Mouse (Mus musculus) lung, postnatal 25 days (tissue): ENCODE measurements around the gene Frmd8.
A peak's percentile ranks its signal among the peaks of the same experiment; 100 is the strongest.

Source experiments
- DNase-seq: peaks from one replicate; pipeline ENCODE4 v3.0.0; 2022; ENCODE audit warnings: low spot score

The Frmd8 gene

GRCm38 (mm10) chr19:5874969-5875480 is at the start of gene Frmd8:
TSS of gene Frmd8 (minus strand) at chr19:5875274.
- DNase-seq: peak; percentile 96

- peak; percentile 97 for DNase-seq
Measured at GRCm38 (mm10) chr19:5924713-5925093, 49.6 kb upstream of the Frmd8 start, which contains the start of gene Cdc42ep2. TSS of gene Cdc42ep2 (minus strand) at chr19:5924816.

GRCm38 (mm10) chr19:5923990-5924712 is 49.1 kb upstream of the Frmd8 start:
- DNase-seq: peak; percentile 91

- no peak for DNase-seq
Measured at GRCm38 (mm10) chr19:5922963-5923362, 47.9 kb upstream of the Frmd8 start.

- DNase-seq: no peak
Measured at GRCm38 (mm10) chr19:5922119-5922942, 47.3 kb upstream of the Frmd8 start.

- no peak for DNase-seq
Measured at GRCm38 (mm10) chr19:5921715-5922114, 46.6 kb upstream of the Frmd8 start.

- no peak for DNase-seq
Measured at GRCm38 (mm10) chr19:5913007-5913719, 38.1 kb upstream of the Frmd8 start, which contains the start of gene Dpf2. TSS of gene Dpf2 (minus strand) at chr19:5913010.

- peak; percentile 99 for DNase-seq
Measured at GRCm38 (mm10) chr19:5912103-5913006, 37.3 kb upstream of the Frmd8 start.

- DNase-seq: no peak
Measured at GRCm38 (mm10) chr19:5911430-5912102, 36.5 kb upstream of the Frmd8 start.

- DNase-seq: no peak
Measured at GRCm38 (mm10) chr19:5910221-5910620, 35.1 kb upstream of the Frmd8 start.

- no peak for DNase-seq
Measured at GRCm38 (mm10) chr19:5907275-5907674, 32.2 kb upstream of the Frmd8 start.

GRCm38 (mm10) chr19:5894002-5894678 is 19.1 kb upstream of the Frmd8 start, which contains the start of gene Tigd3:
TSS of gene Tigd3 (minus strand) at chr19:5894149.
- DNase-seq: peak; percentile 97

GRCm38 (mm10) chr19:5893282-5894001 is 18.4 kb upstream of the Frmd8 start:
- no peak for DNase-seq

GRCm38 (mm10) chr19:5892735-5893134 is 17.7 kb upstream of the Frmd8 start:
- no peak for DNase-seq

- no peak for DNase-seq
Measured at GRCm38 (mm10) chr19:5892262-5892661, 17.2 kb upstream of the Frmd8 start.

GRCm38 (mm10) chr19:5891521-5892258 is 16.6 kb upstream of the Frmd8 start:
- no peak for DNase-seq

GRCm38 (mm10) chr19:5889211-5889610 is 14.1 kb upstream of the Frmd8 start:
- DNase-seq: no peak

- no peak for DNase-seq
Measured at GRCm38 (mm10) chr19:5887234-5887815, 12.3 kb upstream of the Frmd8 start.
